Mouse (Mus musculus) kidney, adult 9 months (tissue): ENCODE data around the gene Dppa3.
A peak's percentile ranks its signal among the peaks of the same experiment; 100 is the strongest.

Experiments used
- DNase-seq: peaks from one replicate; pipeline ENCODE4 v3.0.0; 2022

The Dppa3 gene

GRCm38 (mm10) chr6:122669406-122670200 is 43.4 kb downstream of the Dppa3 start:
- peak; percentile 97 for DNase-seq

GRCm38 (mm10) chr6:122670201-122670551 is 44.0 kb downstream of the Dppa3 start:
- DNase-seq, result no peak

DNA sequence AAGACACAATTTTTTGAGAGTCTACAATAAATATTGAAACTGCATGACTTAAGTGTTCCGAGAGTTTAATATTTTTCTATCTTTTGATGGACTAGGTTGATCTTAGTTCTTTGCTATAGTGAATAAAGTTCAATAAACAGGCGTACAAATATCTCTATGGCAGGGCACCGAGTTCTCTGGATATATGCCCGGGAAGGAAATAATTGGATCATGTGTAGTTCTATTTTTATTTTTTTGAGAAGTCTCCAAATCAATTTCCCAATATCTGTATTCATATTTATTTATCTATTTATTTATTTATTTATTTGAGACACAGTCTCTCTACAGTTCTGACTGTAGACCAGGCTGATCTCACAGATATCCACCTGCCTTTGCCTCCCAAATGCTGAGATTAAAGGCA is 44.6 kb downstream of the Dppa3 start:
- no peak for DNase-seq

DNA sequence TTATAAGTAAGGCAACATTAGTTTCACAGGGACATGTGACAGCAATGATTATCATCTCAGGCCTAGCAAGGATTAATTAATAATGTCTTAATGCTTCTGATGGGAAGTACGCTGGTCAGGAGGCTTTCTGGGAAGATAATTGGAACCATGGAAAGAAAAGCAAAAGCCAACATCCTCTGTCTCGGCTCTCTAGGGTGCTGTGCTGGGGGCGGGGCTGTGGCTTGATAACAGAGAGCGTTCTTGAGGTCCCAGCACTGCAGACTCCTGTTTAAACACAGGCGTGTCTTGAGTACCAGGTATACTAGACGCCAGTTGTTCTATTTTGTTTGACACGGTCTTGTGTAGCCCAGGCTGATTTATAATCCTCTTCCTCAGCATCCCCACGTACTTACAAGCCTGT is 46.5 kb downstream of the Dppa3 start:
- no peak for DNase-seq
